Mouse (Mus musculus): Measurements from ENCODE around the gene Crip2. TPM values are rescaled to one million over a fixed set of nuclear protein-coding genes. Genes with fewer than 3 reads are reported as not detected.

Crip2 gene
- polyA plus RNA-seq, 1 experiment from 2014 or later, result 211 TPM

- ATAC-seq (ENCODE audit: insufficient read depth, low FRiP score, low TSS enrichment), result no peak
- Histone ChIP-seq H3K4me1 (ENCODE audit: control insufficient read depth, insufficient read depth, low read length) (peaks cover 27% of the 10 kb centered on the region), H3K4me3 (ENCODE audit: low read depth, low read length) (no peak overlapping the region)
These were observed 4.1 kb downstream of the Crip2 start for GRCm38 (mm10) chr12:113144001-113144756.

GRCm38 (mm10) chr12:113144886-113145285, 4.8 kb downstream of the Crip2 start:
- 0 out of 2 replicates have a peak, but pooled peaks cover 10% of the 10 kb centered on the region for H3K27me3 ChIP-seq (ENCODE audit: control insufficient read depth, insufficient read depth, low read length)
- peaks cover 23% of the 10 kb centered on the region for H3K4me1 ChIP-seq (ENCODE audit: control insufficient read depth, insufficient read depth, low read length)
- DNase-seq (ENCODE audit: low spot score), result no peak
- no peak overlapping the region for H3K9ac ChIP-seq (ENCODE audit: low read length)
- no peak for ATAC-seq (ENCODE audit: insufficient read depth, low FRiP score, low TSS enrichment)
- H3K36me3 ChIP-seq (ENCODE audit: control insufficient read depth, insufficient read depth, low read length), result peaks cover 2% of the 10 kb centered on the region; the same call in 1 of the 2 replicates
- WGBS, result 92% methylated on average over 16 of the region's 16 CpGs
- H3K9me3 ChIP-seq (ENCODE audit: control insufficient read depth, low read length), result no peaks in the 10 kb centered on the region
- H3K4me2 ChIP-seq (ENCODE audit: low read depth), result no peak overlapping the region
- H3K27ac ChIP-seq (ENCODE audit: low read depth, low read length), result no peak overlapping the region
- no peak overlapping the region for H3K4me3 ChIP-seq (ENCODE audit: low read depth, low read length)

More at GRCm38 (mm10) chr12:113144001-113144756, 4.1 kb downstream of the Crip2 start:
- DNase-seq (ENCODE audit: low spot score), result peak; percentile 31
- WGBS, result 73% methylated on average over 20 of the region's 20 CpGs
- Histone ChIP-seq H3K27ac (ENCODE audit: low read depth, low read length) (no peak overlapping the region; the same call in 1 of the 2 replicates), H3K27me3 (ENCODE audit: control insufficient read depth, insufficient read depth, low read length) (0 out of 2 replicates have a peak, but pooled peaks cover 10% of the 10 kb centered on the region), H3K4me2 (ENCODE audit: low read depth) (no peak overlapping the region), H3K36me3 (ENCODE audit: control insufficient read depth, insufficient read depth, low read length) (peaks cover 2% of the 10 kb centered on the region; the same call in 1 of the 2 replicates), H3K9me3 (ENCODE audit: control insufficient read depth, low read length) (no peaks in the 10 kb centered on the region), H3K9ac (ENCODE audit: low read length) (no peak overlapping the region)

- H3K27me3 ChIP-seq (ENCODE audit: control insufficient read depth, insufficient read depth, low read length), result 0 out of 2 replicates have a peak, but pooled peaks cover 10% of the 10 kb centered on the region
- peaks cover 2% of the 10 kb centered on the region; the same call in 1 of the 2 replicates for H3K36me3 ChIP-seq (ENCODE audit: control insufficient read depth, insufficient read depth, low read length)
- no peak overlapping the region for H3K4me3 ChIP-seq (ENCODE audit: low read depth, low read length)
- no peak overlapping the region for H3K9ac ChIP-seq (ENCODE audit: low read length)
- no peak for DNase-seq (ENCODE audit: low spot score)
- H3K4me1 ChIP-seq (ENCODE audit: control insufficient read depth, insufficient read depth, low read length), result peaks cover 23% of the 10 kb centered on the region
- WGBS, result 92% methylated on average over 5 of the region's 5 CpGs
- no peak overlapping the region for H3K4me2 ChIP-seq (ENCODE audit: low read depth)
- H3K27ac ChIP-seq (ENCODE audit: low read depth, low read length), result no peak overlapping the region
- ATAC-seq (ENCODE audit: insufficient read depth, low FRiP score, low TSS enrichment), result no peak
- no peaks in the 10 kb centered on the region for H3K9me3 ChIP-seq (ENCODE audit: control insufficient read depth, low read length)
These were observed 5.6 kb downstream of the Crip2 start for GRCm38 (mm10) chr12:113145591-113145990.

- H3K27me3 ChIP-seq (ENCODE audit: control insufficient read depth, insufficient read depth, low read length), result peaks cover 10% of the 10 kb centered on the region; the same call in 1 of the 2 replicates
- peaks cover 22% of the 10 kb centered on the region for H3K4me1 ChIP-seq (ENCODE audit: control insufficient read depth, insufficient read depth, low read length)
- H3K4me3 ChIP-seq (ENCODE audit: low read depth, low read length), result no peak within 1 kb of the TSS
- H3K9me3 ChIP-seq (ENCODE audit: control insufficient read depth, low read length), result no peaks in the 10 kb centered on the region
- H3K36me3 ChIP-seq (ENCODE audit: control insufficient read depth, insufficient read depth, low read length), result peaks cover 2% of the 10 kb centered on the region; the same call in 1 of the 2 replicates
- H3K4me2 ChIP-seq (ENCODE audit: low read depth), result peak within 1 kb of the TSS; percentile 33
- DNase-seq (ENCODE audit: low spot score) (peak; percentile 85), ATAC-seq (ENCODE audit: insufficient read depth, low FRiP score, low TSS enrichment) (peak; percentile 21)
- H3K27ac ChIP-seq (ENCODE audit: low read depth, low read length), result no peak within 1 kb of the TSS
- 10% methylated on average over 45 of the region's 45 CpGs for WGBS
- peak within 1 kb of the TSS; percentile 33; the same call in 1 of the 2 replicates for H3K9ac ChIP-seq (ENCODE audit: low read length)
These were observed 6.3 kb downstream of the Crip2 start, which contains the start of gene Crip1 for GRCm38 (mm10) chr12:113146112-113147057. Gene Crip1, plus strand, starts transcription at chr12:113146316.

GRCm38 (mm10) chr12:113147481-113147880, 7.4 kb downstream of the Crip2 start:
- Histone ChIP-seq H3K27me3 (ENCODE audit: control insufficient read depth, insufficient read depth, low read length) (peaks cover 14% of the 10 kb centered on the region), H3K4me2 (ENCODE audit: low read depth) (no peak overlapping the region), H3K4me3 (ENCODE audit: low read depth, low read length) (no peak overlapping the region), H3K27ac (ENCODE audit: low read depth, low read length) (no peak overlapping the region), H3K9me3 (ENCODE audit: control insufficient read depth, low read length) (no peaks in the 10 kb centered on the region), H3K9ac (ENCODE audit: low read length) (no peak overlapping the region), H3K36me3 (ENCODE audit: control insufficient read depth, insufficient read depth, low read length) (peaks cover 2% of the 10 kb centered on the region; the same call in 1 of the 2 replicates), H3K4me1 (ENCODE audit: control insufficient read depth, insufficient read depth, low read length) (peaks cover 18% of the 10 kb centered on the region)
- DNase-seq (ENCODE audit: low spot score) (no peak), ATAC-seq (ENCODE audit: insufficient read depth, low FRiP score, low TSS enrichment) (no peak)
- 83% methylated on average over 8 of the region's 8 CpGs for WGBS

GRCm38 (mm10) chr12:113148381-113149035, 8.5 kb downstream of the Crip2 start:
- Histone ChIP-seq H3K9ac (ENCODE audit: low read length) (no peak overlapping the region), H3K9me3 (ENCODE audit: control insufficient read depth, low read length) (no peaks in the 10 kb centered on the region), H3K27ac (ENCODE audit: low read depth, low read length) (no peak overlapping the region), H3K4me3 (ENCODE audit: low read depth, low read length) (no peak overlapping the region), H3K36me3 (ENCODE audit: control insufficient read depth, insufficient read depth, low read length) (peaks cover 2% of the 10 kb centered on the region; the same call in 1 of the 2 replicates), H3K4me2 (ENCODE audit: low read depth) (no peak overlapping the region), H3K27me3 (ENCODE audit: control insufficient read depth, insufficient read depth, low read length) (peaks cover 17% of the 10 kb centered on the region), H3K4me1 (ENCODE audit: control insufficient read depth, insufficient read depth, low read length) (peaks cover 12% of the 10 kb centered on the region; the same call in 1 of the 2 replicates)
- no peak for ATAC-seq (ENCODE audit: insufficient read depth, low FRiP score, low TSS enrichment)
- DNase-seq (ENCODE audit: low spot score), result no peak
- 28% methylated on average over 16 of the region's 16 CpGs for WGBS

- no peak overlapping the region for H3K4me2 ChIP-seq (ENCODE audit: low read depth)
- H3K27ac ChIP-seq (ENCODE audit: low read depth, low read length), result no peak overlapping the region
- ATAC-seq (ENCODE audit: insufficient read depth, low FRiP score, low TSS enrichment) (no peak), DNase-seq (ENCODE audit: low spot score) (no peak)
- 73% methylated on average over 4 of the region's 4 CpGs for WGBS
- peaks cover under 1% of the 10 kb centered on the region; the same call in 1 of the 2 replicates for H3K36me3 ChIP-seq (ENCODE audit: control insufficient read depth, insufficient read depth, low read length)
- no peak overlapping the region for H3K4me3 ChIP-seq (ENCODE audit: low read depth, low read length)
- H3K9ac ChIP-seq (ENCODE audit: low read length), result no peak overlapping the region
- H3K9me3 ChIP-seq (ENCODE audit: control insufficient read depth, low read length), result no peaks in the 10 kb centered on the region
- peaks cover 17% of the 10 kb centered on the region for H3K27me3 ChIP-seq (ENCODE audit: control insufficient read depth, insufficient read depth, low read length)
- peaks cover 12% of the 10 kb centered on the region; the same call in 1 of the 2 replicates for H3K4me1 ChIP-seq (ENCODE audit: control insufficient read depth, insufficient read depth, low read length)
These were observed 9.3 kb downstream of the Crip2 start for GRCm38 (mm10) chr12:113149341-113149740.

GRCm38 (mm10) chr12:113149896-113150295, 9.9 kb downstream of the Crip2 start:
- DNase-seq (ENCODE audit: low spot score), result no peak
- peaks cover 20% of the 10 kb centered on the region for H3K27me3 ChIP-seq (ENCODE audit: control insufficient read depth, insufficient read depth, low read length)
- 77% methylated on average over 3 of the region's 3 CpGs for WGBS
- no peak overlapping the region for H3K4me3 ChIP-seq (ENCODE audit: low read depth, low read length)
- no peaks in the 10 kb centered on the region for H3K9me3 ChIP-seq (ENCODE audit: control insufficient read depth, low read length)
- H3K9ac ChIP-seq (ENCODE audit: low read length), result no peak overlapping the region
- no peaks in the 10 kb centered on the region for H3K36me3 ChIP-seq (ENCODE audit: control insufficient read depth, insufficient read depth, low read length)
- no peak for ATAC-seq (ENCODE audit: insufficient read depth, low FRiP score, low TSS enrichment)
- H3K27ac ChIP-seq (ENCODE audit: low read depth, low read length), result no peak overlapping the region
- peaks cover 12% of the 10 kb centered on the region; the same call in 1 of the 2 replicates for H3K4me1 ChIP-seq (ENCODE audit: control insufficient read depth, insufficient read depth, low read length)
- no peak overlapping the region for H3K4me2 ChIP-seq (ENCODE audit: low read depth)

Measured in neural tube, embryonic 11.5 days (tissue).